Mouse (Mus musculus): Measurements from ENCODE around the gene Iqcf1. TPM values are rescaled to one million over a fixed set of nuclear protein-coding genes. Genes with fewer than 3 reads are reported as not detected.

Gene Iqcf1
- total RNA-seq (2021) = not detected
- long read RNA-seq, experiment 1 = 0 reads
- long read RNA-seq, experiment 2 = 0 reads

GRCm38 (mm10) chr9:106499667-106500066, at the start of gene Iqcf1:
TSS of gene Iqcf1 (plus strand) at chr9:106499967.
- intact Hi-C loops (cut with DNase I) = no loop called here
- no peak for DNase-seq

- peak; percentile 61 to 65 for DNase-seq
- intact Hi-C loops (cut with DNase I) = loop anchor here (10.0 kb wide), 1 partner anchor 434 kb away; the partner anchor contains the start of gene Rbm15b
Measured at GRCm38 (mm10) chr9:106450661-106451060, 49.1 kb upstream of the Iqcf1 start.

DNA sequence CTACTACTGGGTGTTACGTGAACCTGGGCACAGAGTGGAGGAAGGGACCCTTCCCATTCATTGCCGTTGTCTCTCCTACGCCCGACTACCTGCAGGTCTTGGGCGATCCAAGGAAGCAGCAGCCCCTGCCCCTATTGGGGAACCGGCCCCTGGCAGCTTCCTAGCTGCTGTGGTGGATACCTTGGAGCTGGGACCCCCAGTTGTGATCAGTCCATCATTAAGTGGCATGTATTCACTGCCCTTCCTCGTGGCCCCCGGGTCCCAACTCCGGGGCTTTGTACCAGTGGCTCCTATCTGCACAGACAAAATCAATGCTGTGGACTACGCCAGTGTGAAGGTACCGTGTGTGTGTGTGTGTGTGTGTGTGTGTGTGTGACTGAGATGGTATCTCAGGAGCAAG, 48.5 kb upstream of the Iqcf1 start:
- intact Hi-C loops (cut with DNase I) = loop anchor here (10.0 kb wide), 1 partner anchor 434 kb away; the partner anchor contains the start of gene Rbm15b
- no peak for DNase-seq

- DNase-seq = no peak
- intact Hi-C loops (cut with DNase I) = loop anchor here (10.0 kb wide), 1 partner anchor 433 kb away; the partner anchor contains the start of gene Rbm15b
Measured at GRCm38 (mm10) chr9:106451899-106452298, 47.9 kb upstream of the Iqcf1 start.

DNA sequence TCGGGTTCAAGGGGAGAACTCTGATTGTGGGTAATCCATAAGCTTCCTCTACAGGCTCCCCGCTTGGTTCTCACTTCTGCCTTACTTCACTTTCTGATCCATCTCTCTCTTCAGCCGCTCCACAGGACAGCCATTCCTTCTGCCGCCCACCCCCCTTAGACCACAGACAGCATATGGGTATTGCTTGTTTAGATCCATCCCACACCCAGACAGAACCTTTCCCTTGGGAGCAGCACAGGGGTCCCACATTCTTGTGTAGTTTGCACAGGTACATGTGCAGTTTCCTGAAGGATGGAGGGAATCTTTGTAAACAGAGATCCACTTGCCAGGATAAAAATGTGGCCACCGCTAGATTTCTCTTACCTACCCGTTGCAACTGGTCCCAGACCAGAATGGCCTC, 47.4 kb upstream of the Iqcf1 start:
- intact Hi-C loops (cut with DNase I) = loop anchor here (10.0 kb wide), 1 partner anchor 432 kb away; the partner anchor contains the start of gene Rbm15b
- no peak for DNase-seq

DNA sequence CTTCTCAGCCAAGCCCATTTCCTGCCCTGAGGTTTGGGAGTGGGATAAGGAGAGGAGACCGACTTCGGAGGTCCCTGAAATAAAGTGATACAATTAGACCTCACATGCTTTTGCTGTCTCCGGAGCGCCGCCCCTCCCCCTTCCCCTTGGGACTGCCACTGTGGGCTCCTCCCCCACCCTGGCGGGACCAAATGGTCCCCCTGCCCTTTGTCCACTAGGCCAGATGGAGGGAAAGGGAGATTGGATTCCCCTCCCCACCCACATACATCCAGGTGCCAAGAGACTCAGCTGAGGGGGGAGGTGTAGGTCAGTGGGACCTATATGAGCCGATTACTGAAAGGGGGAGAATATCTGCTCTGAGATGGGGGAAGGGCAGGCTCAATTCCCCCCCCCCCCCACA, 46.9 kb upstream of the Iqcf1 start:
- intact Hi-C loops (cut with DNase I) = loop anchor here (10.0 kb wide), 1 partner anchor 432 kb away; the partner anchor contains the start of gene Rbm15b
- DNase-seq = no peak

GRCm38 (mm10) chr9:106453271-106454070, 46.3 kb upstream of the Iqcf1 start, which contains the start of gene Pcbp4:
TSS of gene Pcbp4 (plus strand) at chr9:106453291.
- DNase-seq = peak in 1 of 2 experiments; percentile 67
- intact Hi-C loops (cut with DNase I) = loop anchor here (10.0 kb wide), 1 partner anchor 431 kb away; the partner anchor contains the start of gene Rbm15b

- no peak for DNase-seq
Measured at GRCm38 (mm10) chr9:106454071-106454761, 45.6 kb upstream of the Iqcf1 start.

GRCm38 (mm10) chr9:106454888-106455681, 44.7 kb upstream of the Iqcf1 start:
- intact Hi-C loops (cut with DNase I) = loop anchor here (10.0 kb wide), 1 partner anchor 430 kb away; the partner anchor contains the start of gene Rbm15b
- DNase-seq = no peak

More at GRCm38 (mm10) chr9:106454071-106454761, 45.6 kb upstream of the Iqcf1 start:
- intact Hi-C loops (cut with DNase I) = loop anchor here (10.0 kb wide), 1 partner anchor 431 kb away; the partner anchor contains the start of gene Rbm15b

DNA sequence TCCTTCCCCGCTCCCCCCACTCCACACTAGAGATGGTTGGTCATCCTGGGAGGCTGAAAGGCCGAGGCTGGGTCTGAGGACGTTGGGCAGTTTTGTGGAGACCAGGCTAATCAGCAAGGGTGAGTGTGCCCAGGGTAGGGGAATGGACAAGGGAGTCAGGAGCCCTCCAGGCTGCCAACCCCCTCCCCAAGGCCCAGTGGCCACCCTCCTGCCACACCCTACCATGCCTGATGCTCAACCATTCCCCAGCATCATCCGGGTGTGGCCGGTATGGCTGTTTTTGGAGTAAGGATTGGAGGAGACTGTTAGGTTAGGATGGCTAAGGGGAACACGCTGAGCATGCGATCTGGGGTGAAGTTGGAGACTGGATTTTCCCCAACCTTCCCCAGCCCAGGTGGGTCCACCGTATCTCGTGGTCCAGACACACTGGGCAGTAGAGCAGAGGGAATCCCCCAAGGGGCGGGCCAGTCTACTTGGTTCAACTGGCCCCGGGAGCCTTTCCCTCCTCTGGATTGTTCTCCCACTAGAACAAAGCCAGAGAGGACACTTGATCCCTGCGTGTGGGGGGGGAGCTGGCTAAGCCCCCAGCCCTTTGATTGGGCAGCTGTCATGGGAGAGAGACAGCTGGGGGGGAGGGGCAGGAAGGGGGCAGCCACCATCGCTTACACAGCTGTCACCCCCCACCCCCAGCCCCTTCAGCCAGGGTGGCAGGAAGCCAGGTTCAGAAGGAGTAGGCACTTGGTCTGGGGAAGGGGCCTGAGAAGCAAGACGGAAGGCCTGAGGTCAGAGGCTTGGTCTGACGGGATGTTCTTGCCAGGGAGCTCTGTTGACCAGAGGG, 43.2 kb upstream of the Iqcf1 start:
- intact Hi-C loops (cut with DNase I) = loop anchor here (10.0 kb wide), 1 partner anchor 428 kb away; the partner anchor contains the start of gene Rbm15b
- no peak for DNase-seq

DNA sequence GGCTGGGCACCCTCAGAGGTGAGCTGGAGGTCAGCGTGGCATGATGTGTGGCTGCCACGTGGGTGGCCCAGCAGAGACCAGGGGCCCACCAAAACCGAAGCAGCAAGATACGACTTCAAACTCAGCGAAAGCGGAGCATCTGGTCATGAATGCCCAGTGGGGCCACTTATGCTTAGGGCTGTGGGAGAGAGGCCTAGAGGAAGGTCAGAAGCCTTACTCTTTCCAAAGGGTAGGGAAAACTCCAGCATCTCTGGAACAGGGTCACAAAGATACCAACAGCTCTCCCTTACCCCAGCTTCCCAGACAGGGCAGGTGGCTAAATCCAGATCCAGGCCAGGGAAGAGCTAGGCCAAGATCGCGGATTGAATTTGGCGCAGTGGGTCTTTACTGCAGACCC, 42.6 kb upstream of the Iqcf1 start:
- DNase-seq = no peak
- intact Hi-C loops (cut with DNase I) = loop anchor here (10.0 kb wide), 1 partner anchor 428 kb away; the partner anchor contains the start of gene Rbm15b

- intact Hi-C loops (cut with DNase I) = loop anchor here (10.0 kb wide), 1 partner anchor 427 kb away; the partner anchor contains the start of gene Rbm15b
- no peak for DNase-seq
Measured at GRCm38 (mm10) chr9:106457920-106458319, 41.8 kb upstream of the Iqcf1 start.

GRCm38 (mm10) chr9:106459946-106460345, 39.8 kb upstream of the Iqcf1 start:
- DNase-seq = no peak
- intact Hi-C loops (cut with DNase I) = loop anchor here (10.0 kb wide), 1 partner anchor 425 kb away; the partner anchor contains the start of gene Rbm15b

- DNase-seq = no peak
- intact Hi-C loops (cut with DNase I) = no loop called here
Measured at GRCm38 (mm10) chr9:106460401-106461025, 39.3 kb upstream of the Iqcf1 start.

DNA sequence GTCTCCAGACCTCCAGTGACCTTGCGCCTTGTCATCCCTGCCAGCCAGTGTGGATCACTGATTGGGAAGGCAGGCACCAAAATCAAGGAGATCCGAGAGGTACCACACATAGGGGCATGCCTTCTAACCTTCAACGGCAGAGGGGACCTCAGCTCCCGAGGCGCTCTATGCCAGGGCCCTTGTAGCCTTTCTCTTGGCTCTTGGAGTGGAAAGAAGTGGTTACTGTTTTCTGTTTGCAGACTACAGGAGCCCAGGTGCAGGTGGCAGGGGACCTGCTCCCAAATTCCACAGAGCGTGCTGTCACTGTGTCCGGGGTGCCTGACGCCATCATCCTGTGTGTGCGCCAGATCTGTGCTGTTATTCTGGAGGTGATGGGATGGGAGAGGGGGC, 38.7 kb upstream of the Iqcf1 start:
- no peak for DNase-seq
- intact Hi-C loops (cut with DNase I) = no loop called here

DNA sequence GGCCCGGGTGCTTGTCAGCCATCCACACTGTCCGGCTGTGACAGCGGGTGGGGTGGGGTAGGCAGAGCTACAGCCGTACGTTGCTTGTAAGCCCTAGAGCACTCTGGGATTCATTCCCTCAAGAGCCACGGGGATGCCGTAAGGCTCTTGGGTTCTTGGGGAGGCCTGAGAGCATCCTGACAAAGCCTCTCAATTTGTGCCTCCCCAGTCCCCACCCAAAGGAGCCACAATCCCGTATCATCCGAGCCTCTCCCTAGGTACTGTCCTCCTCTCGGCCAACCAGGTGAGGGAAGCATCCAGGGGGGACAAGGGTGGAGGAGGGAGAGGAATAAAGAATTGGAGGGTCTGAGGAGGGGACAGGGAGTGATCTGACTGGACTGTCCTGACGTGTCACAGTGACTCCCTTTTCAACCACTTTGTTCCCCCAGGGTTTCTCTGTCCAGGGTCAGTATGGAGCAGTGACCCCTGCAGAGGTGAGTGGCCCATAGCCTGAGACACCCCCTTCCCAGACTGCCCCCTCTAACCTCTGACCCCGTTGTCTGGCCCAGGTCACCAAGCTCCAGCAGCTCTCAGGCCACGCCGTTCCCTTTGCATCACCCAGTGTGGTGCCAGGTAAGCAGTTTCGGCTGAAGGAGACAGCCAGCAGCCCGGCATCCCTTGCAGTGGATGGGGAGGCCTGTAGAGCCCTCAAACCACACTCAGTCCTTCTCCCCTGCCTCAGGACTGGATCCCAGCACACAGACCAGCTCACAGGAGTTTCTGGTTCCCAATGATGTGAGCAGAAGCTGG, 37.9 kb upstream of the Iqcf1 start:
- no peak for DNase-seq
- intact Hi-C loops (cut with DNase I) = no loop called here

DNA sequence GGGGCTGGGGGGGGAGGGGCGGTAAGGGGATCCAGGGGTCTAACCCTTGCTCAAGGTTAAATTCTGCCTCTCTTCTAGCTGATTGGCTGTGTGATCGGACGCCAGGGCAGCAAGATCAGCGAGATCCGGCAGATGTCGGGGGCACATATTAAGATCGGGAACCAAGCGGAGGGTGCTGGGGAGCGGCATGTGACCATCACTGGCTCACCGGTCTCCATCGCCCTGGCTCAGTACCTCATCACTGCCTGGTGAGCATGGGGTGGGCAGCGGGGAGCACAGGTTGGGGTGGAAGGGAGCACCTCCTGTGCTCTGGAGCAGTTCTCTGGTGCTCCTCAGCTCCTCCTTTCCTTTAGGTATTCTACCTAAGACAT, 37.4 kb upstream of the Iqcf1 start:
- DNase-seq = no peak
- intact Hi-C loops (cut with DNase I) = no loop called here
